Mouse (Mus musculus) MN1 (cell line): ENCODE data around the gene Prpf4.
A peak's percentile ranks its signal among the peaks of the same experiment; 100 is the strongest.

Source experiments
- DNase-seq: peaks from one replicate; pipeline ENCODE4 v3.0.0-alpha.2; 2016; ENCODE audit warnings: low spot score

Gene Prpf4

GRCm38 (mm10) chr4:62408601-62409282 is at the start of gene Prpf4, which contains the start of gene Cdc26:
TSS of gene Prpf4 (plus strand) at chr4:62408797.
TSS of gene Cdc26 (minus strand) at chr4:62408642.
- peak; percentile 97 for DNase-seq

GRCm38 (mm10) chr4:62359256-62359775 is 49.3 kb upstream of the Prpf4 start:
- peak; percentile 52 for DNase-seq

GRCm38 (mm10) chr4:62360088-62360804 is 48.4 kb upstream of the Prpf4 start, which contains the start of the genes Fkbp15 and Slc31a1:
TSS of gene Fkbp15 (minus strand) at chr4:62360548.
TSS of gene Slc31a1 (plus strand) at chr4:62360727.
- peak; percentile 96 for DNase-seq

DNA sequence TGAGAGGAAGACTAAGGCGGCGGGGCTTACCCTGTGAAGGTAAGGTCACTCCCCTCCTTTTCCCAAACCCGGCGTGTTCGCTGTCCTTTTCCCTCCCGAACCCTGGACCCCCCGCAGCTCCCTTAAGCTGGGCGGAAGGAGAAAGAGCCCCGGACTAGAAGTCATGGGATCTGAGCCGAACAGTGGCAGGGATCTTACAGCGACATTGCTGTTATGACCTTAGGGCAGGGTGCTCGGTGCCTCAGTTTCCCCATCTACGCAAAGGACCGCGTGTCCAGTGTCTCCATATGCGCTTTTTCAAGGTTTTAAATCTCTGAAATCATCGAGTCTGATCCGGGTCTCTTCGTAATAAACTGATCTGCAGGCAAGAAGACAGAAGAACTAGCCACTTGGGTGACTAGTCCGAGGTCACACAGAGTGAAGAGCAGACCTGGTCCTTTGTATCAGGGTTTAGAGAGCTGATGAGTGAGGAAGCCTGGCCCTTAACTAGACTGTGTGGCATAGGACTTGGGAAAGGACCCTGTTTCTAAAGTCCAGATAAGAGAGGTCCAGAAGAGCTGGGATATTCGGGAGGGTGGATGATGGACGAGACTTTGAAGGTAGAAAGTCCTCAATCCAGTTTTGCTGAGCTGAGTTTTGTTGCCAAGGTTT is 47.7 kb upstream of the Prpf4 start:
- no peak for DNase-seq

DNA sequence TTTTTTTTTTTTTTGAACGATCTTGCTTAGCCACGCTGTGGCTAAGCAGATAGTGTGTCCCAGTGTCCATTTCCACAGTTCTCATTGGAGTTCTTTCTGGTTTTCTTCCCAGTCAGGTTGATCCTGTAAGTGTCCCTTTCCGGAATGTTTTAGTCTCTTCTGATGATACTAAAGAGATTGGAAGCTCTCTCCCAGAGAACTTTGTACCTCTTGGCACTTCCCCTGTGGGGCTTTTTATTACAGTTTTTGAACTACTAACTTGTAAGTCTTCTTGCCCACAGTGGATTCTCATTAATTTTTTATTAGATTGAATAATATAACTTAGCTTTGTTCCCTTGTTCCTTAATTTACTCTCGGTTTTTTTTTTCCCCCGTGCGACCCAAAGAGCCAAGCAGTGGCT is 47.0 kb upstream of the Prpf4 start:
- no peak for DNase-seq

DNA sequence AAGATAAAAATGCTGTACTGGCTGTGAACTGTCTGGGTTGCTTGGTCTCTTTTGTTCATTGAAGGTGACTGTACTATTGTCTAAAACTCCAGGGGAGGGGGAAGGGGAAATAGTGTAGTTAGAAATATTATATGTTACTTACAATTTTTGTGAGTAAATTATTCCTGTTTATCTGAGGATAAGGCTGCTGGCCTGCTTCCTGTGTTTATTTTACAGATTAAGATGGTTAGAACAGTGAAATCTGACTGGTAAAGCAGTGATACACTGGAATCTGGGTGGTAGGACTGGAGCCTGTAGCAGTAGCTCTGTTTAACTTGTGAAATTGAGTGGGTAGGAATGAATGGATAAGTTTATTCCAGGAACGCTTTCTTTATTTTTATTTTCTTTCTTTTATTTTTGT is 46.6 kb upstream of the Prpf4 start:
- no peak for DNase-seq

GRCm38 (mm10) chr4:62362437-62362836 is 46.2 kb upstream of the Prpf4 start:
- no peak for DNase-seq

GRCm38 (mm10) chr4:62364299-62364698 is 44.3 kb upstream of the Prpf4 start:
- no peak for DNase-seq

GRCm38 (mm10) chr4:62366291-62366690 is 42.3 kb upstream of the Prpf4 start:
- DNase-seq = no peak

GRCm38 (mm10) chr4:62367586-62367985 is 41.0 kb upstream of the Prpf4 start:
- no peak for DNase-seq

- no peak for DNase-seq
Measured at GRCm38 (mm10) chr4:62369091-62369490, 39.5 kb upstream of the Prpf4 start.

- no peak for DNase-seq
Measured at GRCm38 (mm10) chr4:62372410-62372809, 36.2 kb upstream of the Prpf4 start.

- no peak for DNase-seq
Measured at GRCm38 (mm10) chr4:62372818-62373520, 35.6 kb upstream of the Prpf4 start.

DNA sequence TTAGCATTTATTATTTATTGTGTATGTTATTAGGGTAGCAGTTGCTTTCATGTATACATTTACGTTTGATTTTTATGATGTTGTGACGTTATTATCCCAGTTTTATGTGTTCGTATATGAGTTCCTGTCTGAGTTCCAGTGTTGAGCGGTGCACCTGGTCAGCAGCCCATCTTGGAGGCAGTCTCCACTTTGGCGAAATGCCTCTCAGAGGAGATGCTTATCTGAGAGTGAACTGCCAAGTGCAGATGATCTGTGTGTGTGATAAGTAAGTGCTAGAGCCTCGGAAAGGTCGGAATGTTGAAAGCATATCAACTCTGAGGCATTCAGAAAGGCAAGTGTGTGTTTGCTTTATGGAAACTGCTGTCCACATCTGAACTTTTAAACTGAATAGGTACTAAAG is 34.9 kb upstream of the Prpf4 start:
- DNase-seq = no peak

DNA sequence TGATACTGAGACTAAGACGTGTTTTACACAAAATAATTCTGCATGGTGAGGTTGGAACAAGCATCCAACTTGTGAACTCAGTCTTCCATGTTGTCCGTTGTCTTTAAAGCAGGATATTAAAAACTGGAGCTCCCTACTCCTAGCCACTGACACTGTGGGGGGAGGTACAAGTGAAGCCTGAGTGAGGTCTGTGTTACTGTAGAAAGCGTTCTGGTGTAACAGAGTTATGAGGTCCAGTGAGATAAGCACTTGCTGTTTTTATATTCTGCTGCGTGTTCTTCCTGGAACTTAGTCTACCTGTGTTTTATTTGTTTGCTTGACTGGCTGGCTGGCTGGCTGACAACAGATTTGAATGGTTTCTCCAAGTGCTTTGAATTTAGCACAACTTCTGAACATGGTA is 34.3 kb upstream of the Prpf4 start:
- DNase-seq = no peak

- DNase-seq = no peak
Measured at GRCm38 (mm10) chr4:62376123-62376522, 32.5 kb upstream of the Prpf4 start.

- no peak for DNase-seq
Measured at GRCm38 (mm10) chr4:62379724-62380381, 28.7 kb upstream of the Prpf4 start.

DNA sequence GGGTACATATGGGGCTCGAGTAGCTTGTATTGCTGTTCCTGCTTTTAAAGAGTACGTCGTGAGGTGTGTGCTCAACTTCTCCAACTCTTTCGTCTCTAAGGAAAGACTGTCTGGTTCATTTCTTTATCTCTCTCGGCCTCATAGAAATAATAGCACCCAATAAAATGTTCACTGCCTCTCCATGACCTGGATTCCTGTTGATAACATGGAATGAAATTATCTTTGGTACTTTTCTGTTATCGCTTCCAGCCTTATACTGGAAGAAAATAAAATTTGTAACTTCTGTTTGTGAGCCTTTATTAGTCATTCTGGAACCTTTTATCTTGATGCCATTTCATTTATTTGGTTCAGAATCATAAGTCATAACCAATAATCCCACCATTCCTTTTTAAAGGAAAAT is 25.4 kb upstream of the Prpf4 start:
- no peak for DNase-seq

- no peak for DNase-seq
Measured at GRCm38 (mm10) chr4:62383752-62384151, 24.8 kb upstream of the Prpf4 start.

DNA sequence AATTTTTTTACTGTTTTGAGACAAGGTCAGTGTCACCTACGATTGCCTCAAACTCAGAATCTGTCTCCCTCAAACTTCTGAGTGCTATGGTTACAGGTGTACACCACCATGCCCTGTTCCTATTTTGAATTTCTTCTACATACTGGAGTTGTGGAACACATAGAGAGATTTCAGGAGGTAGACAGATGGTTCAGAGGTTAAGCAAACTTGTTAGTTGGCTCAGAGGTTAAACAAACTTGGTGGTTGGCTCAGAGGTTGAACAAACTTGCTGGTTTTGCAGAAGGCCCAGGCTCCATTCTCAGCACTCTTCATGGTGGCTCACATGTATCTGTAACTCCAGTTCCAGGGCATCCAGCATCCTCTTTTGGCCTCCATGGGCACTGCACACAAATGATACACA is 24.4 kb upstream of the Prpf4 start:
- DNase-seq = no peak

DNA sequence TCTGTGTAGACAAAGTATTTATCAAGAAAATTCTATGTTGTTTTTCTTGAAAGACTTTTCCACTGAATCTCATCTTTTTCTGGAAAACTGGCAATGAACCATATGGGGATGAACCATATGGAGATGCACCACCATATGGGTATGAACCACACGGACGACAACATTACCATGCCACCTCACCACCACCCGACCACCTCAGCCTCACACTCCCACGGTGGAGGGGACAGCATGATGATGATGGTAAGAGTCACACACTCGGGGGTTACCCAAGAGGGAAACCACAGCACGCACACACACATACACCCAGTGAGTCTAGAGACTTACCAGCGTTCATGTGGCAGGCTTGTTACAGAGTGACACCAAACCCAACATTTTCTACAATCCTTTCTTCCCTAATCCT is 23.2 kb upstream of the Prpf4 start:
- no peak for DNase-seq
